Mouse (Mus musculus): ENCODE data around the gene Tfb2m.

DNA sequence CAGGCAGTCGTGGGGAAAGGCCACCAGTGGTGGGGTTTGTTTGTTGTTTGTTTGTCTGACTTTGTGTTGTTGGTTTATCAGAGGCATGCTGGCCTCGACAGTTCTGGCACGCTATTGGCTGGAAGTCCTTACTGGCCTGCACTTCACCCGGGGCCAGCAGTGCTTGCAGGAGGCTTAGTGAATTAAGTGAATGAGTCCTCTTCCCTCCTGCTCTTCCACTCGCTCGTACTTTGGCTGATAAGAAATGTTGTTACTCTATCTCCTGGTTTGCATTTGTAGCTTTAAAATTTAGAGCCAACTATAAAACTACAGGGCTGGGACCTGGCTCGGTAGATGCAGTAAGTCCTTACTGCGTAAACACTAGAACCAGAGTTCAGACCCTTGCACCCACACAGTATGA is 34.1 kb upstream of the Tfb2m start:
- TF ChIP-seq POLR2A (IDR thresholded peaks at IDR 0.05; ENCODE audit: insufficient read length, low read depth), result no peak
- no peak for TF ChIP-seq MAX (IDR thresholded peaks at IDR 0.05; ENCODE audit: low read depth)
- TF ChIP-seq USF1 (IDR thresholded peaks at IDR 0.05; ENCODE audit: low read depth), result no peak
- no peak for TF ChIP-seq TCF12 (IDR thresholded peaks at IDR 0.05; ENCODE audit: insufficient read depth, poor library complexity, severe bottlenecking)
- TF ChIP-seq E2F4 (IDR thresholded peaks at IDR 0.05; ENCODE audit: insufficient read depth), result no peak
- TF ChIP-seq CEBPB (IDR thresholded peaks at IDR 0.05; ENCODE audit: insufficient read depth, poor library complexity, severe bottlenecking), result no peak
- no peak for TF ChIP-seq POLR2AphosphoS2 (IDR thresholded peaks at IDR 0.05; ENCODE audit: insufficient read length, low read depth)
